Mouse (Mus musculus) embryonic facial prominence, embryonic 10.5 days (tissue): Measurements from ENCODE around the gene Dazap1. TPM values are rescaled to one million over a fixed set of nuclear protein-coding genes. Genes with fewer than 3 reads are reported as not detected.

ENCODE experiments used
- DNase-seq: peaks from one replicate; pipeline ENCODE4 v3.0.0-alpha.2; 2017; ENCODE audit warnings: low spot score
- H3K27ac ChIP-seq: fragments of 300-500 bp; sonication (generic); replicated peaks from 2 replicates; pipeline ENCODE4 v1.5.1; 2016; ENCODE audit warnings: mild to moderate bottlenecking
- H3K27me3 ChIP-seq: fragments of 300-500 bp; sonication (generic); replicated peaks from 2 replicates; pipeline ENCODE4 v1.6.1; 2016; ENCODE audit warnings: low read depth, mild to moderate bottlenecking; ENCODE audit not compliant: poor library complexity, severe bottlenecking
- H3K36me3 ChIP-seq: fragments of 300-500 bp; sonication (generic); replicated peaks from 2 replicates; pipeline ENCODE4 v1.6.1; 2016; ENCODE audit warnings: mild to moderate bottlenecking, moderate library complexity
- H3K4me1 ChIP-seq: fragments of 300-500 bp; sonication (generic); 2 replicates; pipeline ENCODE4 v1.6.1; 2016
- H3K4me3 ChIP-seq: fragments of 300-500 bp; sonication (generic); 2 replicates; pipeline ENCODE4 v1.5.1; 2016; ENCODE audit warnings: mild to moderate bottlenecking, moderate library complexity
- H3K9me3 ChIP-seq: fragments of 300-500 bp; sonication (generic); 2 replicates; pipeline ENCODE4 v1.6.1; 2016; ENCODE audit warnings: mild to moderate bottlenecking
- WGBS: fragments of 180-500 bp; shearing (Covaris S2); methylation state at CpG from one replicate; pipeline ENCODE4 v1.1.7; 2016; 5-methylcytosine and 5-hydroxymethylcytosine counted together
- polyA plus RNA-seq: library from polyadenylated mRNA; unstranded; fragments of >200 nt; fragmentation: Nextera tagmentation; extraction: Ambion mirVana; gene quantifications from 2 replicates; pipeline ENCODE4 v1.2.1, GENCODE M21; 2016

The Dazap1 gene
- polyA plus RNA-seq, 1 experiment from 2014 or later = 56.2 TPM

DNA sequence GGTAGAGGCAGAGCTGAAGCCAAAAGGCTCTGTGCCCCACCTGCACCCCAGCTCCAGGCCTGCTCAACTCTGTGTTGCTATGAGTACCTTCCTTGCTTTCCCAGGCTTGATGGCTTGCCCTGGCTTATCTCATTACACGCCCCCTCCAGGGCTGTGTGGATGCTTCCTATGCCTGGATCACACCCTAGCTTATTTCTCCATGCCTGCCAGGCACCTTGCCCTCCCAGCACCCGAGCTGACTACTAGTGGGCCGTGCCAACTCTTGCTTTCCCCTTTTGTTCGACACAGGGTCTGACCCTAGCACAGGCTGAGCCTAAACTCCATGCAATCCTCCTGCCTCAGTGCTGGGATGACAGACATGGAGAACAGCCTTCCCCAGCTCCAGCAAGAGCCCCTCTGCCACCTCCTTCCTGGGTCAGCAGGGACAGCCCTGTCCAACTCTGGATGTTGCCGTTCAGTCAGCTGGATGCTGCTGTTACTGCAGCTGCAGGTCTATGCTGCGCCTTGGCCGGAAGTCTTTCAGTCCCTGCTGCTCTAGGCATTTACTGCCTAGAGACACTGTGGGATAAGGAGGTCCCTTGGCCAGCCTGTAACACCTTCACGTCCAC, 36.3 kb downstream of the Dazap1 start:
- Histone ChIP-seq H3K4me1 (peaks cover 92% of the 10 kb centered on the region), H3K36me3 (peaks cover 24% of the 10 kb centered on the region), H3K27ac (no peak overlapping the region), H3K9me3 (no peaks in the 10 kb centered on the region), H3K4me3 (0 out of 2 replicates have a peak overlapping the region, but pooled peaks have one; percentile 8), H3K27me3 (peaks cover 64% of the 10 kb centered on the region)
- 71% methylated on average over 8 of the region's 8 CpGs for WGBS
- DNase-seq = no peak

GRCm38 (mm10) chr10:80298571-80299281, 37.4 kb downstream of the Dazap1 start:
- H3K4me3 ChIP-seq = peak overlapping the region; percentile 56
- peaks cover 70% of the 10 kb centered on the region for H3K27me3 ChIP-seq
- 4% methylated on average over 26 of the region's 26 CpGs for WGBS
- H3K36me3 ChIP-seq = peaks cover 15% of the 10 kb centered on the region
- no peaks in the 10 kb centered on the region for H3K9me3 ChIP-seq
- H3K27ac ChIP-seq = peak overlapping the region; percentile 83
- peak; percentile 92 for DNase-seq
- H3K4me1 ChIP-seq = peaks cover 88% of the 10 kb centered on the region

DNA sequence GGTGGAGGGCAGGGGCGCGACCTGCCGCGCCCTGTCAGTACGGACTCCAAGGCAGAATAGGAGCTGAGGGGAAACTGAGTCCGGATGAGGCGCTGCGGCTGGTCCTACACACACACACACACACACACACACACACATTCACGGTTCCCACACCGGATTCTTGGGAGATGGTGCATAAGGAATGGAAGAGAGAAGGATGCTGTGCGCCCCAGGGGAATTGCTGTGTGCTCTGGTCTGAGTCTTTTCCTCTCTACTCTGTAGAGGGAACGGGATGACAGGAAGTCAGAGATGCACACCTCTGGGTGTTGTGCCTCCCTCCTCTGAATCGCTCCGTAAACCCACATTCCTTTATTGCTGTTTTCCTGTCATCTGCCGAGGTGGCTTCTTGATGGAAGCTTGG, 38.0 kb downstream of the Dazap1 start:
- peaks cover 9% of the 10 kb centered on the region for H3K36me3 ChIP-seq
- peak overlapping the region; percentile 83 for H3K27ac ChIP-seq
- peaks cover 76% of the 10 kb centered on the region for H3K27me3 ChIP-seq
- WGBS = 7% methylated on average over 15 of the region's 15 CpGs
- H3K4me1 ChIP-seq = peaks cover 82% of the 10 kb centered on the region
- no peak for DNase-seq
- peak overlapping the region; percentile 56 for H3K4me3 ChIP-seq
- no peaks in the 10 kb centered on the region for H3K9me3 ChIP-seq

DNA sequence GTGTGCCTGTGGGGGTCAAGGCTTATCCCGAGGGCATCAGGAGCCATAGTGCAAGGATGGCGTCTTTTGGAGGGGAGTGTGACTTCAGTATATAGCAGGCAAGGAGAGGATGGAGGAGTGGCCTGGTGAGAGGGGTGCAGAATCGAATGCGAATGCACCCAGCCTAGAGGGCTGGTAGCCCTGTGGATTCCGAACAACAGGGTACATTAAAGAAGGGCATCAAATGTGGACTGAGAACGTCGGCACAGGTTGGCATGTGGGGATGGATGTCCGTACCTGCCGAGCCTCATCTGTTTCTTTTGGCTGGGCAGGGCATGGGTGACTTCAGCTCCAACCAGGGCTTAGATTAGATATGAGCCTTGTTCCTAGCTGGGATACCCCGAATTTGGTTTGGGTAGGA, 38.5 kb downstream of the Dazap1 start:
- H3K4me3 ChIP-seq = peak overlapping the region; percentile 56
- no peak for DNase-seq
- no peaks in the 10 kb centered on the region for H3K9me3 ChIP-seq
- 46% methylated on average over 10 of the region's 10 CpGs for WGBS
- H3K36me3 ChIP-seq = peaks cover 5% of the 10 kb centered on the region
- peak overlapping the region; percentile 83; the same call in 1 of the 2 replicates for H3K27ac ChIP-seq
- peaks cover 81% of the 10 kb centered on the region for H3K27me3 ChIP-seq
- H3K4me1 ChIP-seq = peaks cover 82% of the 10 kb centered on the region

DNA sequence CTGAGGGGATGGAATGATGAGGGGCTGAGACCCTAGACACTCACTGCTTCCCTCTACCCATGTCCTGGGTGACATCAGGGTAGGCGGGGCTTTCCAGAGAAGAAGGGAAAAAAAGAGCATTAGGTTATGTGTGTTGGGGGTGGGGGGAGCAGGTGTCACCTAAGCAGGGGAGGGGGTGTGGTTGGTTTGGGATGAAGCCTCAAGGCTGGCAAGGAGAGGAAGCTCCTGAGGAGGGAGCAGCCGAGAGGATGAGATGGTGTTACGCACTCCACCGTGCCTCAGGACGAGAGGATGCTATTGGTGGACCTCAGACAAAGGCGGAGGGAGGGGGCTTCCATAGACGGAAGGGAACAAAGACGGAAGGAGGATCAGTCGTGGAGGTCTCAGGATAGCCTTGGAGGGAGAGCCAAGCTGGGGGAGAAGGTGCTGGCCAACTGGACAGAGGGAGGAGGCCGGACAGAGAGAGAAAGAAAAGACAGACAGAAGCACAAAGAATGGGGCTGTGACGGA, 39.4 kb downstream of the Dazap1 start:
- Histone ChIP-seq H3K27me3 (peaks cover 90% of the 10 kb centered on the region), H3K4me1 (peaks cover 75% of the 10 kb centered on the region), H3K36me3 (peaks cover 10% of the 10 kb centered on the region), H3K9me3 (no peaks in the 10 kb centered on the region), H3K27ac (peak overlapping the region; percentile 81), H3K4me3 (peak overlapping the region; percentile 56)
- no peak for DNase-seq
- 18% methylated on average over 11 of the region's 11 CpGs for WGBS

- no peaks in the 10 kb centered on the region for H3K9me3 ChIP-seq
- peaks cover 18% of the 10 kb centered on the region for H3K36me3 ChIP-seq
- peak overlapping the region; percentile 81 for H3K27ac ChIP-seq
- peak overlapping the region; percentile 56 for H3K4me3 ChIP-seq
- DNase-seq = no peak
- H3K27me3 ChIP-seq = peaks cover 95% of the 10 kb centered on the region
- H3K4me1 ChIP-seq = peaks cover 68% of the 10 kb centered on the region
- WGBS = 70% methylated on average over 10 of the region's 10 CpGs
Observed at GRCm38 (mm10) chr10:80301256-80302081, 40.2 kb downstream of the Dazap1 start.

DNA sequence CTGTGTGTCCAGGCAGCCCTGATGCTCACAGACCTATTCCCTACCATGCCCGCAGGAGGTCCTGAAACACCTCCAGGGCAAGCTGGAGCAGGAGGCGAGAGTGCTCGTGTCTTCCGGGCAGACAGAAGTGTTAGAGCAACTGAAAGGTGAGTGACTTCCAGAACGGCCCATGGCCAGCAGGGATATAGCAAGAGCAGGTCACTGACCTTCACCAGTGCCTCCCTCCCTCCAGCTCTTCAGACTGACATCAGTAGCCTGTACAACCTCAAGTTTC, 40.7 kb downstream of the Dazap1 start:
- no peak overlapping the region for H3K27ac ChIP-seq
- DNase-seq = no peak
- peaks cover 63% of the 10 kb centered on the region for H3K4me1 ChIP-seq
- peak overlapping the region; percentile 56 for H3K4me3 ChIP-seq
- WGBS = 46% methylated on average over 5 of the region's 5 CpGs
- H3K9me3 ChIP-seq = no peaks in the 10 kb centered on the region
- H3K27me3 ChIP-seq = peaks cover 95% of the 10 kb centered on the region
- H3K36me3 ChIP-seq = peaks cover 23% of the 10 kb centered on the region

GRCm38 (mm10) chr10:80302471-80302881, 41.2 kb downstream of the Dazap1 start:
- 12% methylated on average over 9 of the region's 9 CpGs for WGBS
- peaks cover 95% of the 10 kb centered on the region for H3K27me3 ChIP-seq
- peaks cover 58% of the 10 kb centered on the region for H3K4me1 ChIP-seq
- peak; percentile 56 for DNase-seq
- H3K4me3 ChIP-seq = peak overlapping the region; percentile 56
- no peaks in the 10 kb centered on the region for H3K9me3 ChIP-seq
- H3K36me3 ChIP-seq = peaks cover 28% of the 10 kb centered on the region
- H3K27ac ChIP-seq = no peak overlapping the region

DNA sequence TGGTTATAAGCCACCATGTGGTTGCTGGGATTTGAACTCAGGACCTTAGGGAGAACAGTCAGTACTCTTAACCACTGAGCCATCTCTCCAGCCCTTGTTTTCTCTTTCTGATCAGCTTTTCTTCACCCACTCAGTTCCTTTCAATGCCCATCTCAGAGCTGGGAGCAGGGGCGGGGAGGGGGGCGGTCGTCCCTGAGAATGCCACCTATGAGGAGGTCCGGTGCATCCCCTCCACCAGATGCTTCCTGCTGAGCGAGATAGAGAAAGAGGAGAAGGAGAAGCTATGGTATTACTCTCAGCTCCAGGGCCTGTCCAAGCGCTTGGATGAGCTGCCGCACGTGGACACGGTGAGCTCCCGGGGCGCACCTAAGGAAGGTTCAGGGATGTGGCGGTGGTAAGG, 43.2 kb downstream of the Dazap1 start:
- H3K9me3 ChIP-seq = no peaks in the 10 kb centered on the region
- peak overlapping the region; percentile 37 for H3K4me3 ChIP-seq
- H3K36me3 ChIP-seq = peaks cover 48% of the 10 kb centered on the region
- DNase-seq = no peak
- H3K27me3 ChIP-seq = peaks cover 93% of the 10 kb centered on the region
- no peak overlapping the region for H3K27ac ChIP-seq
- 20% methylated on average over 12 of the region's 12 CpGs for WGBS
- peaks cover 40% of the 10 kb centered on the region for H3K4me1 ChIP-seq

DNA sequence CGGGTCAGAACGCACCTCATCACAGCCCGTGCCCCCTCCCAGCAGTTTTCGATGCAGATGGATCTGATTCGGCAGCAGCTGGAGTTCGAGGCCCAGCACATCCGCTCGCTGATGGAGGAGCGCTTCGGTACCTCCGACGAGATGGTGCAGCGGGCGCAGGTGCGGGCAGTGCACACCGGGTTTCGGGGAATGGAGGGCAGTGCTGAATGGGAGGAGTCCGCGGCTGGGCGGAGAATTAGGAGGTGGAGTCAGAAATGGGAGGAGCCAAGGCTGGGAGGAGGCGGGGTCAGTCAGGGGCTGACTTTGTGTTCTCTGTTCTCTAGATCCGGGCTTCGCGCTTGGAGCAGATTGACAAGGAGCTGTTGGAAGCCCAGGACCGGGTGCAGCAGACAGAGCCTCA, 43.6 kb downstream of the Dazap1 start:
- DNase-seq = peak; percentile 53
- Histone ChIP-seq H3K4me1 (peaks cover 36% of the 10 kb centered on the region), H3K36me3 (peaks cover 49% of the 10 kb centered on the region), H3K27ac (no peak overlapping the region), H3K4me3 (peak overlapping the region; percentile 37), H3K27me3 (peaks cover 90% of the 10 kb centered on the region), H3K9me3 (no peaks in the 10 kb centered on the region)
- WGBS = 14% methylated on average over 25 of the region's 25 CpGs

GRCm38 (mm10) chr10:80311560-80311959, 50.3 kb downstream of the Dazap1 start:
- WGBS = 82% methylated on average over 16 of the region's 16 CpGs
- DNase-seq = no peak
- H3K4me1 ChIP-seq = peaks cover 25% of the 10 kb centered on the region
- no peak overlapping the region for H3K27ac ChIP-seq
- no peak overlapping the region for H3K4me3 ChIP-seq
- H3K36me3 ChIP-seq = peaks cover 77% of the 10 kb centered on the region
- no peaks in the 10 kb centered on the region for H3K9me3 ChIP-seq
- peaks cover 94% of the 10 kb centered on the region for H3K27me3 ChIP-seq

DNA sequence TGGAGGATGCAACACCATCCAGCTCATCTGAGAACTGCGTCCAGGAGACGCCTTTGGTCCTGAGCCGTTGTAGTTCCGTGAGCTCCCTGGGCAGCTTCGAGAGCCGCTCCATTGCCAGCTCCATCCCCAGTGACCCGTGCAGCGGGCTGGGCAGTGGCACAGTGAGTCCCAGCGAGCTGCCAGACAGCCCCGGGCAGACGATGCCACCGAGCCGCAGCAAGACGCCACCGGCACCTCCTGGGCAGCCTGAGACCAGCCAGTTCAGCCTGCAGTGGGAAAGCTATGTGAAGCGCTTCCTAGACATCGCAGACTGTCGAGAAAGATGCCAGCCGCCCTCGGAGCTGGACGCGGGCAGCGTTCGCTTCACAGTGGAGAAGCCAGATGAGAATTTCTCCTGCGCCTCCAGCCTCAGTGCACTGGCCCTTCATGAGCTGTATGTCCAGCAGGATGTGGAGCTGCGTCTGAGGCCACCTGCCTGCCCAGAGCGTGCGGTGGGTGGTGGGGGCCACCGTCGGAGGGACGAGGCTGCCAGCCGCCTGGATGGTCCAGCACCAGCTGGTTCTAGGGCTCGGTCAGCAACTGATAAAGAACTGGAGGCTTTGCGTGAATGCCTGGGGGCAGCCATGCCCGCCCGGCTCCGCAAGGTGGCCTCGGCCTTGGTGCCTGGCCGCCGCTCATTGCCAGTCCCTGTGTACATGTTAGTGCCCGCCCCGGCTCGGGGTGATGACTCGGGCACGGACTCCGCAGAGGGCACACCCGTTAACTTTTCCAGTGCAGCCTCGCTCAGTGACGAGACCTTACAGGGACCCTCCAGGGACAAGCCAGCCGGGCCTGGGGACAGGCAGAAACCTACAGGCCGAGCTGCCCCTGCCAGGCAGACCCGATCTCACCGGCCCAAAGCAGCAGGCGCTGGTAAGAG, 51.6 kb downstream of the Dazap1 start:
- Histone ChIP-seq H3K9me3 (no peaks in the 10 kb centered on the region), H3K36me3 (peaks cover 74% of the 10 kb centered on the region), H3K27ac (no peak overlapping the region), H3K4me1 (peaks cover 37% of the 10 kb centered on the region), H3K27me3 (peaks cover 94% of the 10 kb centered on the region), H3K4me3 (peak overlapping the region; percentile 21; the same call in 1 of the 2 replicates)
- WGBS = 68% methylated on average over 54 of the region's 54 CpGs
- DNase-seq = no peak
